Mouse (Mus musculus): Measurements from ENCODE around the gene Card9. TPM values are rescaled to one million over a fixed set of nuclear protein-coding genes. Genes with fewer than 3 reads are reported as not detected.

Card9 gene
- polyA plus RNA-seq, 1 experiment from 2014 or later, result 0.60 TPM

GRCm38 (mm10) chr2:26359983-26360382 lies 735 bp downstream of the Card9 start:
- Histone ChIP-seq H3K9me3 (replicated peaks) (no peaks in the 10 kb centered on the region), H3K4me2 (no peak overlapping the region), H3K4me1 (replicated peaks) (peaks cover 15% of the 10 kb centered on the region), H3K27ac (no peak overlapping the region), H3K4me3 (no peak overlapping the region), H3K27me3 (no peaks in the 10 kb centered on the region), H3K36me3 (peaks cover 6% of the 10 kb centered on the region), H3K9ac (no peak overlapping the region)
- ATAC-seq (replicated peaks; ENCODE audit: insufficient number of reproducible peaks, insufficient read depth, low FRiP score, low read depth), result no peak
- 52% methylated on average over 6 of the region's 6 CpGs for WGBS

GRCm38 (mm10) chr2:26358667-26359320 lies 1.9 kb downstream of the Card9 start:
- H3K9ac ChIP-seq, result no peak overlapping the region
- no peak overlapping the region for H3K27ac ChIP-seq
- H3K27me3 ChIP-seq, result no peaks in the 10 kb centered on the region
- ATAC-seq (replicated peaks; ENCODE audit: insufficient number of reproducible peaks, insufficient read depth, low FRiP score, low read depth), result no peak
- H3K36me3 ChIP-seq, result no peaks in the 10 kb centered on the region
- no peak overlapping the region for H3K4me2 ChIP-seq
- peaks cover 4% of the 10 kb centered on the region; the same call in 1 of the 2 replicates for H3K4me1 ChIP-seq (replicated peaks)
- no peaks in the 10 kb centered on the region for H3K9me3 ChIP-seq (replicated peaks)
- no peak overlapping the region for H3K4me3 ChIP-seq
- 81% methylated on average over 13 of the region's 13 CpGs for WGBS

- Histone ChIP-seq H3K36me3 (no peaks in the 10 kb centered on the region), H3K27ac (no peak overlapping the region), H3K4me3 (no peak overlapping the region), H3K9me3 (replicated peaks) (no peaks in the 10 kb centered on the region), H3K4me2 (no peak overlapping the region), H3K27me3 (no peaks in the 10 kb centered on the region), H3K4me1 (replicated peaks) (peaks cover 9% of the 10 kb centered on the region), H3K9ac (no peak overlapping the region)
- ATAC-seq (replicated peaks; ENCODE audit: insufficient number of reproducible peaks, insufficient read depth, low FRiP score, low read depth), result no peak
- WGBS, result 56% methylated on average over 15 of the region's 15 CpGs
Observed at GRCm38 (mm10) chr2:26357484-26357883, 3.2 kb downstream of the Card9 start.

GRCm38 (mm10) chr2:26356678-26357077 lies 4.0 kb downstream of the Card9 start:
- no peak overlapping the region for H3K4me2 ChIP-seq
- H3K27ac ChIP-seq, result no peak overlapping the region

GRCm38 (mm10) chr2:26356231-26356630 lies 4.5 kb downstream of the Card9 start:
- H3K4me2 ChIP-seq, result no peak overlapping the region
- no peak overlapping the region for H3K27ac ChIP-seq
- no peaks in the 10 kb centered on the region for H3K27me3 ChIP-seq
- no peak for ATAC-seq (replicated peaks; ENCODE audit: insufficient number of reproducible peaks, insufficient read depth, low FRiP score, low read depth)
- H3K36me3 ChIP-seq, result no peaks in the 10 kb centered on the region
- H3K9me3 ChIP-seq (replicated peaks), result no peaks in the 10 kb centered on the region
- 78% methylated on average over 4 of the region's 4 CpGs for WGBS
- H3K4me3 ChIP-seq, result no peak overlapping the region
- H3K4me1 ChIP-seq (replicated peaks), result peaks cover 14% of the 10 kb centered on the region
- H3K9ac ChIP-seq, result no peak overlapping the region

More at GRCm38 (mm10) chr2:26356678-26357077, 4.0 kb downstream of the Card9 start:
- Histone ChIP-seq H3K9ac (no peak overlapping the region), H3K4me1 (replicated peaks) (peaks cover 12% of the 10 kb centered on the region), H3K36me3 (no peaks in the 10 kb centered on the region), H3K4me3 (no peak overlapping the region), H3K27me3 (no peaks in the 10 kb centered on the region), H3K9me3 (replicated peaks) (no peaks in the 10 kb centered on the region)
- WGBS, result 70% methylated on average over 7 of the region's 7 CpGs
- no peak for ATAC-seq (replicated peaks; ENCODE audit: insufficient number of reproducible peaks, insufficient read depth, low FRiP score, low read depth)

- no peaks in the 10 kb centered on the region for H3K27me3 ChIP-seq
- no peak overlapping the region for H3K4me2 ChIP-seq
- H3K9ac ChIP-seq, result no peak overlapping the region
- ATAC-seq (replicated peaks; ENCODE audit: insufficient number of reproducible peaks, insufficient read depth, low FRiP score, low read depth), result no peak
- H3K27ac ChIP-seq, result no peak overlapping the region
- H3K4me3 ChIP-seq, result no peak overlapping the region
- 83% methylated on average over 4 of the region's 4 CpGs for WGBS
- H3K9me3 ChIP-seq (replicated peaks), result no peaks in the 10 kb centered on the region
- H3K36me3 ChIP-seq, result no peaks in the 10 kb centered on the region
- peaks cover 22% of the 10 kb centered on the region for H3K4me1 ChIP-seq (replicated peaks)
Observed at GRCm38 (mm10) chr2:26354401-26354800, 6.3 kb downstream of the Card9 start.

- no peak for ATAC-seq (replicated peaks; ENCODE audit: insufficient number of reproducible peaks, insufficient read depth, low FRiP score, low read depth)
- peak overlapping the region; percentile 98 for H3K4me2 ChIP-seq
- 84% methylated on average over 11 of the region's 11 CpGs for WGBS
- H3K27ac ChIP-seq, result no peak overlapping the region
- peak overlapping the region; percentile 78 for H3K4me3 ChIP-seq
- H3K36me3 ChIP-seq, result peaks cover 7% of the 10 kb centered on the region
- no peak overlapping the region for H3K9ac ChIP-seq
- H3K9me3 ChIP-seq (replicated peaks), result no peaks in the 10 kb centered on the region
- H3K4me1 ChIP-seq (replicated peaks), result peaks cover 25% of the 10 kb centered on the region
- no peaks in the 10 kb centered on the region for H3K27me3 ChIP-seq
Observed at GRCm38 (mm10) chr2:26353066-26353980, 7.4 kb downstream of the Card9 start.

- no peak for ATAC-seq (replicated peaks; ENCODE audit: insufficient number of reproducible peaks, insufficient read depth, low FRiP score, low read depth)
- Histone ChIP-seq H3K4me2 (peak overlapping the region; percentile 98), H3K9me3 (replicated peaks) (no peaks in the 10 kb centered on the region), H3K27me3 (no peaks in the 10 kb centered on the region), H3K4me3 (peak overlapping the region; percentile 78), H3K27ac (peak overlapping the region; percentile 31; the same call in 1 of the 2 replicates), H3K9ac (peak overlapping the region; percentile 82), H3K4me1 (replicated peaks) (peaks cover 31% of the 10 kb centered on the region), H3K36me3 (peaks cover 8% of the 10 kb centered on the region)
- WGBS, result 4% methylated on average over 36 of the region's 36 CpGs
Observed at GRCm38 (mm10) chr2:26352291-26352910, 8.3 kb downstream of the Card9 start.

GRCm38 (mm10) chr2:26351358-26352290 lies 9.1 kb downstream of the Card9 start, which contains the start of gene Dnlz:
Gene Dnlz (minus strand): TSS chr2:26352110.
- peaks cover 16% of the 10 kb centered on the region for H3K36me3 ChIP-seq
- 1% methylated on average over 62 of the region's 62 CpGs for WGBS
- peak within 1 kb of the TSS; percentile 77 for H3K27ac ChIP-seq
- peak within 1 kb of the TSS; percentile 98 for H3K4me2 ChIP-seq
- peaks cover 31% of the 10 kb centered on the region for H3K4me1 ChIP-seq (replicated peaks)
- peak within 1 kb of the TSS; percentile 89 for H3K9ac ChIP-seq
- no peaks in the 10 kb centered on the region for H3K9me3 ChIP-seq (replicated peaks)
- ATAC-seq (replicated peaks; ENCODE audit: insufficient number of reproducible peaks, insufficient read depth, low FRiP score, low read depth), result peak; percentile 59
- H3K4me3 ChIP-seq, result peak within 1 kb of the TSS; percentile 78
- no peaks in the 10 kb centered on the region for H3K27me3 ChIP-seq

- WGBS, result 48% methylated on average over 6 of the region's 6 CpGs
- Histone ChIP-seq H3K9me3 (replicated peaks) (no peaks in the 10 kb centered on the region), H3K4me1 (replicated peaks) (peaks cover 33% of the 10 kb centered on the region), H3K27me3 (no peaks in the 10 kb centered on the region), H3K4me2 (no peak overlapping the region), H3K27ac (peak overlapping the region; percentile 23), H3K36me3 (peaks cover 42% of the 10 kb centered on the region), H3K4me3 (no peak overlapping the region), H3K9ac (no peak overlapping the region)
- ATAC-seq (replicated peaks; ENCODE audit: insufficient number of reproducible peaks, insufficient read depth, low FRiP score, low read depth), result no peak
Observed at GRCm38 (mm10) chr2:26348241-26348640, 12.5 kb downstream of the Card9 start.
